Mouse (Mus musculus) adrenal gland, postnatal 25 days (tissue): ENCODE measurements around the gene Mctp2. TPM values are rescaled to one million over a fixed set of nuclear protein-coding genes. Genes with fewer than 3 reads are reported as not detected.
"Not testable (repeated sequence)": the region's sequence is repeated elsewhere in the genome, so short reads cannot be mapped to it uniquely, and the experiment has no call there.

Experiments used
- DNase-seq: peaks from one replicate; pipeline ENCODE4 v3.0.0; 2021; ENCODE audit warnings: mixed read lengths
- total RNA-seq: library from RNA; stranded (reverse); gene quantifications from 2 replicates; pipeline ENCODE4 v1.2.3, GENCODE M21; 2021

Mctp2 gene
- total RNA-seq, 1 experiment from 2014 or later = 1.4 TPM

DNA sequence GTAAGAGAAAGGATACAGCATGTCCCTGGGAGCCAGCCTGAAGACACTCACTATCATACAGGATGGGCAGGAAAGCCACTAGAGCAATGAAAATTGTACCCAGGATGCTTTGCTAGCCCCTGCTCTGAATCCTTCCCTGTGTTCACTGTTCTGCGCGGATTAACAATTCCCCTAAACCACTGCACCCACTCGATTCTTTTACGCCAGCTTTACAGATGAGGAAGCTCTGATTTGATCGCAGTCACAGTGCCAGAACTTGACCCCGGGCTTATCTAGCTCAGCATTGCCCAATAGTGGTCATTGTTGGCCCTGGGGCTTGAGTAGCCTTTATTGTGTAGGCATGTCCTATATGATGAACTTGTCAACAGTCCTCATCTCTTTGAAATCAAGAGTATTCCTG, 34.9 kb downstream of the Mctp2 start:
- no peak for DNase-seq

DNA sequence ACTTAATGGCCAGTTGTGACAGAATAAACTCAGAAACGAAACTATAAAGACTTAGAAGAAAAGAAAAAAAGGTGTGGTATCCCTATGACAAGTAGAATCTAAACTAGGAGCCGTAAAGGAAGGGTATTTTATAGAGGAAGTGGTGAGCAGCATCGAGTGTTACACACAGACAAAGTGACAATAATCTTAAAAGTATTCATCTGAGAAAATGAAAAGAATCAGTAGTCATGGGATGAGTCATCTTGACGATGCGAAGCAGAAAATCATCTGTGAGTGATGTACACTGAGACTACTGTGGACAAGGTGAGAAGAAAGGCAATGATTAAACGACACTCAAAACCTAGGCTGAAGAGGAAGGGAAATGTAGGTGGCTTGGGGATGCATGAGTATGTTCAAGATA, 36.4 kb downstream of the Mctp2 start:
- DNase-seq = no peak

DNA sequence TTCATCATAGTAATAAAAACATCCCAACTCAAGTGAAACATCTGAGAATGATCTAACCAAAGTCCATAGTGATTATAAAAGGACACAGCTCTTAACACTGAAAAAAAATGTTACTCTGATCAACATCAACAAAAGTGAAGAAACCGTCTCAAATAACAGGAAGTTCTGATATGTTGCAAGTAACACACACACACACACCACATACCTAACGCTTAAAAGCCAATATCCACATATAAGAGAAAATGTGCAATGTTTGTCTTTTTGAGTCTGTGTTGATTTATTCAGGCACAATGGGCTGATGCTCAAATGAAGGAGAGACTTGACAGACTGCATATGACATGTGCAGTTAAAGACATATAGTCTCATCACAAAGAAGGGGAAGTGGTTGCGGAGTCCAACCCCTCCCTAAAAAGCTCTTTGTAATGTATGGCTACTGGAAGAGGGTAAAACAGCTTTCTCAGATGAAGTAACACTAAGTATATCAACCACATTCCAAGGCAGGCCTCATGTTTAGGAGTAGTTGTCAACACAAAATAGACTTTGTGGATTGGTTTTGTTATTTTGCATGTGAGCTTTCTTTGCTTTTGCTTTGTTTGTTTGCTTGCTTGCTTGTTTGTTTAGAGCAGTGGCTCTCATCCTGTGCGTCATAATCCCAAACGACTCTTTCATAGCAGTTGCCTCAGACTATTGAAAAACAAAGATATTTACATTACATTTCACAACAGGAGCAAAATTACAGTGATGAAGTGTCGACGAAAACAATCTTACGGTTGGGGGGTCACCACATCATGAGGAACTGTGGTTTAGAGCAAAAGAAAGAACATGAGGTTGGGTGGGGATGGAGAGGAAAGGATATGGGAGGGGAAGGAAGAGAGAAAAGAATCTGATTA, 45.4 kb downstream of the Mctp2 start:
- DNase-seq = no peak

DNA sequence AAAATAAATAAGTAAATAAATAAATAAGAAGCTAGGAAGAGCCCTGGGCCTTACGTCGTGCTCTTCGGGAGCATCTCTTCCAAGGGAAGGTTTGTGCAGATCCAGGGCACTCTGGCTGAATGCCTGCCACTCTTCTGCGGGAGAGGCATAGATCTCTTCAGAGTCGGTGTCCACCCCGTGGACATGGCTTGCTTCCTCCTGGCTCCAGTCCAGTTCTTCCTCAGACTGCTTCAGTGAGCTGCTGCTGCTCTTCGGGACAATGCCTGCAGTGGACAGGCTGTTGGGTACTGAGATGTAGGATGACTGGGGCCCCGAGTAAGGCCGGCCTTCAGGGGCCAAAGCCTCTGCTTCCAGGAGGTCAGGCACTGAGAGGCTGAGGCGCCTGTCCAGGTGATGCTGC, 47.4 kb downstream of the Mctp2 start:
- DNase-seq = no peak

DNA sequence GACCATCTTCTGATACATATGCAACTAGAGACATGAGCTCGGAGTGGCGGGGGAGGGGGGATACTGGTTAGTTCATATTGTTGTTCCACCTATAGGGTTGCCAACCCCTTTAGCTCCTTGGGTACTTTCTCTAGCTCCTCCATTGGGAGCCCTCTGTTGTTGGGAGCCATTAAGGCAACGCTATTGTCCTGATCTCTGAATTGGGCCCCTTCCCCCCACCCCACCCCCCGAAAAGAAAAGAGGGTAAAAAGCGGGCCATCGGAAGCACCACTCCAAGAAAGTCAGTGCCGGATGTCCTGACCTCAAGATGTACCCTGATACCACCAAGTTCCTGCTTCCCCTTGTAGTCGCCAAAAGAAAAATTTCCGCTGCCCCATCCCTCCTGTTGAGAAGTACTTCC, 56.1 kb downstream of the Mctp2 start:
- not testable (repeated sequence) for DNase-seq

DNA sequence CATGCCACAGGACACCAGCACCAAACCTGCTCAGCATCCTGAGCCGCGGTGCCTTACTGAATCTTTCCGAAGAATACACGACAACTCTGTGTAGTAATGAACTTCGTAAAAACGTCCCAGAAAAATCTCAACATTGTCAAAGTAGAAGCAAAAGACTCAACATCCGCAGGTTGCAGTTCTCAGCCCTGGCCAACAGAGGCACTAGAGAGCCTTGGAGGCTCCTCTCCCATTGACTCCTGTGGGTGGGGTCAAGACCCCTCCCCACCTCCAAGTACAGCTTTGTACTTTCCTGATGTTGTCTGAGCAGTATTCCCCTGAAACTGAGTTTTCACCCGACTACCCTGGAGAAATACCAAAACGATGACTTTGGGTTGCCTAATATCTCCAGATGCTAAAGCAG, 65.1 kb downstream of the Mctp2 start:
- DNase-seq = no peak

DNA sequence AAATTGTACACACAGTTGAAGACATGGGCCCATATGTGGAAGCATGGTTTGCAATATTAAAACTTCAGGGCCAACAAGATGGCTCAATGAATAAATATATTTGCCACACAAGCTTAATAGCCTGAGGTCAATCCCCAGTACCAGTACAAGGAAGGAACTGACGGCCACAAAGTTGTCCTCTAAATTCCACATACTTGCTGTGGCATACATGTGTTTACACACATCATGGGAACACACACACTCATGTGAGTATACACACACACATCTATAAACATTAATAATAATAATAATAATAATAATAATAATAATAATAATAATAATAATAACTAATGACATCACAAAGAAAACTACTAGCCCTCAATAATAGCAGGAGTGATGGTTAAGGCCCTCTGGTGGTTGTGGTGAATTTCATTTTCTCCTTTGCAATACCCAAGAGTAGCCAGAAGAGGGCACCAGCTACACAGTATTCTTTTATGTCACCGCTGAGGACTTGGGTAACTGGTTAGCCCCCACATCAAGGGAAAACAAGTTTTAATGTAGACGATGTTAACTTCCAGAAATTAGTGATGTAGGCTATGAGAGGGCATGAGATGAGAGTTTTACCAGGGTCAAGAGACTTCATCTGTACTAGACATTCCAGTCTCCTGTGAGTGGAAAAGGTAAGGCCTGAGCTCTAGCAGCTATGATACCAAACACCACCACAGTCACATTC, 66.5 kb downstream of the Mctp2 start:
- DNase-seq = no peak

DNA sequence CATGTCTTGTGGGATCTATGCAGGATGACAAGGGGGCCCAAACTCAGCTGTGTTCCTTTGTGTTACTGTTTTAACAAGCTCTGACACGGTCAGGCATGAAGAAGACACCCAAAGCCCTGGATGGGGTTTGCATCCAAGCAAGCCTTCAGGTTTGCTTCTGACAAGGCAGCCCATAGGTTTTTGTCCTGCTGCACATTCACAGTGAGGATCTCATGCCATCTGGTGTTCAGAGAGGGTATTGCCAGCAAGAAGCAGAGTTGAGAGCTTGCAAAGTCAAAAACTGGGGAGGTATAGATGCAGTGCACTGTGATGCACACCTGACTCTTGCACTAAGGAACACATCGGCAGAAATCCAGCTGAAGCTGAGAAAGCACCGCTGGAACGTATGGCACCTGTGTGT, 67.8 kb downstream of the Mctp2 start:
- DNase-seq = peak; percentile 36

DNA sequence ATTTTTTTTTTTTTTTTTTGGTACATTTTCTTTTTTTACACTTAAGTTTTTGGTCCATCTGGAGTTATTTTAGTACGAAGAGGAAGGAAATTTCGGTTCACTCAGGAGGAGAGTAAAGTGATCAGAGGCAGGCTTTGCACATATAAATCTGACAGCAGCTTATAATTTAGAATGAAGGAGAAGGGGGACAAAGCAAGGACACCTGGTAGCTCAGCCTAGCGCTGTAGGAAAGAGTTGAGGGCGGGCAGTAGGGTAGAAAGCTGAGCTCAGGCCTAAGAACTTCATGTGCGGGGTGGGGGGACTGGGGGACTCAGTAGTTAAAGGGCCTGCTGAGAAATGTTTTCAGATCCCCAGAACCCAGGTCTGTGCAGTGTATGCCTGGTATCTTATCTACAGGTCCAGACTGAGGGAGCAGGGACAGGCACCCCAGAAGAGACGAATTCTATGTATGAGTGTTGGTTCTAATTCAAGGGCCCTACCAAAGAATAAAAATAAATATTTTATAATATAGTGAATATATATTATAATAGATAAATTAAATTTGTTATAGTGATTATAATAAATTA, 71.9 kb downstream of the Mctp2 start:
- no peak for DNase-seq

DNA sequence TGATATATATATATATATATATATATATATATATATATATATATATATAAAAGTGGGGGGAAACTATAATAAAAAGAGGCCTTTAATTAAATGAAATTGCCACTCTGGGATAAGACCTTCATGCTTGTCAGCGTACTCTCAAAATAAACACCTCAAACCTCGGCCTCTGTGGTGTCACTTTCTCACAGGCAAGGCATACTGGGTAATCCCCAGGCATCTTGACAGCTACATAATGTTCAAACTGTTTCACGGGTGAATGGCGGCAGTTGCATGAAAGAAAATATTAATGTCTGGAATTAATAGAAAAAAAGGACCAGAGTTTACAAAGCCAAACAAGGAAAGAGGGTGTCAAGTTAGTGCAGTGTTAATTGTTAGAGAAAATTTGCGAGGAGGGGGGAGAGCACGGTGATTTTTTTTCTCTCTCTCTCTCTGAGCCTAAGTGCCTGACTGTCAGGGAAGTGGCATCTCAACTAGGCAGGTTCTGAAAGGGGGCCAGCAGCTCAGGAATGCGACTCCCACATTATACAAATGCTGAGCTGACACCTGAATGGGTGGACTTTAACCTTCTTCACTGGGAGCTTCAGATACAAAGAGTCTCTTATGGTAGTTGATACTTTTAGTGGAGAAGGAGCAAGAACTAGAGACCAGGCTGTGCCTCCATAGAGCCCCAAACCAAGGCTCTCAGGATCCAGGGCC, 75.1 kb downstream of the Mctp2 start:
- no peak for DNase-seq

DNA sequence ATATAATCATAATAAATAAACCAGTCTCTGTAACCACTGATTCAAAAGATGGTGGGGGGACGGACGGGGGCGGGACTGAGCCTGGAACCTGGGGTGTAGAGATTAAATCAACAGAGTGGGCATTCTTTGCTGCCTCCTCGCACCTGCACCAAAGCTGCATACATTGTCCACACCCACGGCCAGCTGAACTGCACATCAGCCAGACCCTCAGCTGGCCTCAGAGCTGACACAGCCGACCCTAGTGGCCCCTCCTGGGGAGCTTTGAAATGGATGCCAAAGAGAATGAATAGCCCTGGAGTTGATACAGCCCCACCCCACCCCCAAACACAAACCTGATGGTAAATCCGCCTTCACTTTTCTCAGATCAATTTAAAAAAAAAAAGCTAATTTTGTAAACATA, 76.5 kb downstream of the Mctp2 start:
- no peak for DNase-seq

DNA sequence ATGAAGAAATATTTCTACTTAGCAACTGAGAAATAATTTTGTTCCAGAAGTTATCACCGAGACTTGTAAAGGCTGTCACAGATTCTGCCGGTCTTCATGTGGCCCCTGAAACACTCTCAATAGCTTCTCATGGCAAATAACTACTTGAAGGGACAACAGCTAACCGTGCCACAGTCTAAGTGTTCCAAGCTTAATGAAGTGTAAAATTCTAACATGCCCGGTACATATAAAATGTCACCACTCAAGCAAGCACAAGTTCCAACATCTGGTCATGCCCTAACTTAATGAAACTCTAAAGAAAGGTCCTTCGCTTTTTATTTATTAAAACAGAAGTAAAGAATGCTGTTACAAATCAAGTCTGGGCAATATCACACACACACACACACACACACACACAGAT, 82.8 kb downstream of the Mctp2 start:
- DNase-seq = no peak

DNA sequence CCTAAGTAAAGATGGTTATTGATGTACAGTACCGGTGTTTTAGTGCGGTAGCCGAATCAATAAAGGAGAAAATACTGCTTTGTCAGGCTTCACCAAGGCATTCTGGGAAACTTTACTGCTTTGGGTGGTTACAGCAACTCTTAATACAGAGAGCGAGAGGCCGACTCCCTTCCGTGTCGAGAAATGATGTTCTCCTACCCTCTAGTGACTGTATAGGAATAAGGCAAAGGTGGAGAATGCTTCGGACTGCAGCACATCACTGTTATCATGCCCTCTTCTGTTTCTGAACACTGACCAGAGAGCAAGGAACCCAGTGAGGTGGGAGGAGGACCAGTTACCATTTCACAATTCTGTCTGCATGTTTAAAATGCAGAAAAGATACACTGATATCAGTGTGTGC, 83.9 kb downstream of the Mctp2 start:
- no peak for DNase-seq

DNA sequence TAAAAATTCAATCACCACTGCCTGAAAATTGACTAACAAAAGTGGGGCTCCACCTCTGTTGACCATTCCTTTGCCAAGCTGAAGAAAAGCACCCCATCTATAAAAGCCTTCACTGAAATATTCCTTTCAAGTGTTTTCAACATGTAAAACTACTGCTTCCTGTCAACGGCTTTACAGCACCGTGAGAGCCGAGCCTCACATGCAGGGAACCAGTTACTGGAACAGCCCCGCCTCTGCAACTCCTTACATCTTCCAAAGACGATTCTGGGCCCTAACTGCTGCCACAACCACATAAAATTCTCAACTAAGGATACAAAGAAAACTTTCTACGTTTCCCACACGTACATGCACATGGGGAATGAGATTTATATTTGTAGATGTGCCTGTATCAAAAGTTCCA, 88.4 kb downstream of the Mctp2 start:
- DNase-seq = no peak

DNA sequence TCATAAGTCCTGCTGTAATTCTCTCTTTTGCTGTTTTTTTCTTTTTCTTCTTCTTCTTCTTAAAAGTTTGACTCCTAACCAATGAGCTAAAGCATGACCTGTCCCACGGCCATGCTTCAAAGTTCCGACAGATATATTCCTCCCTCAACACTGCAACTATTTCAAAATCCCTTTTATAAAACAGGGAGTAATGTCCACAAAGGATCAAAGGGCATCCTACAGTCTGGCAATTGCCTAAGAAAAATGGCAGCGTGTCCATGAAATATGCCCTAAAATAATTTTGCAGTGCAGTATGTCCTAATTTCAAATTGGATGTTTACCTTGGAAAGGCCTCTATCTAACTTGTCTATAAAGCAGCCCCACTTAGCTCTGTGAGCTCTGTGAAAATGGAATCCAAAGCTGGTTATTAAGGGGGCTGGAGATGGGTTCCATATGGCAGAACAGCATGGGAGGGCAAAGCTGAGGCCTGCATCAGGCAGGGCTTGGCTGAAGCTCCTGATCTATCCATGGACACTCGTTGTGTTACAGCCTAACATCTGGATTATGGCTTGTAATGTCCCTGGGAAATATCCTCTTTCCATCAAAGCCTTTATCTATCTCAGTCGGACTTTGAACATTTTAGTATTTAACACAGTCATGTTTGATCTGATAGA, 90.7 kb downstream of the Mctp2 start:
- no peak for DNase-seq

DNA sequence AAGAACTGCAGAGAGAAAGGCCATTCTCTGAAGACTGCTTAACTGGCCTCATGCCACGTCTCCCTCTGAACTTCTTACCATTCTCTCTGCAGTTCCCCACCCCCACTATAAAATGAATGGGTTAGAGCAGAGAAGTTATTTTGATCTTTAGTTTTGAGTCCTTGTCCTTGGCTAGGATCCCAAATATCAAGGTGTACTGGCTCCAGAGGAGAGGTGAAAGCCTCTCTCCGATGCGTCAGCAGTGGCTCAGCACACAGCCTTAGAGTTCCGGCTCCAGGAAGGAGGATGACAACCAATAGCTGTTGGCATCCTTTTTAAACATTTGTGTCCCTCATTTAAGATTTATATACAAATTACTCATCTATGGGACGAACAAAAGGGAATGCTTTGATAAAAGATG, 96.2 kb downstream of the Mctp2 start:
- peak; percentile 31 for DNase-seq

DNA sequence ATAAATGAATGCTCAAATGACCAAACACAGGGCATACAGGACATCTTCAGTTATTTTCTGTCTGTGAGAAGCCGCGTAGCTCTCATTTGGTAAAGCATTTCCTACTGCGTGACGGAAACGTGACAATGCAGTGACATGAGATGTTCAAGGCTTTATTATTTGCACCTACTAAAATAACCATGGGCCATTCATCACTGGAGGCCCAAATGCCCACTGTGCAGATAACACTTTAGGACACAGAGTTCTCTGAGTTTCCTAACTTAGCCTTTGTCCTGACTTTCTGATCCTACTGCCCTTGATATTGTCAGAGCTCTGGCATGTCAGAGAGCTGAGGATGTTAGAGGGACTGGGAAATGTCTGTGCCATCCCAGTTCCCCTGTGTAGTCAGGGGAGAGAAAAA, 97.1 kb downstream of the Mctp2 start:
- DNase-seq = no peak

DNA sequence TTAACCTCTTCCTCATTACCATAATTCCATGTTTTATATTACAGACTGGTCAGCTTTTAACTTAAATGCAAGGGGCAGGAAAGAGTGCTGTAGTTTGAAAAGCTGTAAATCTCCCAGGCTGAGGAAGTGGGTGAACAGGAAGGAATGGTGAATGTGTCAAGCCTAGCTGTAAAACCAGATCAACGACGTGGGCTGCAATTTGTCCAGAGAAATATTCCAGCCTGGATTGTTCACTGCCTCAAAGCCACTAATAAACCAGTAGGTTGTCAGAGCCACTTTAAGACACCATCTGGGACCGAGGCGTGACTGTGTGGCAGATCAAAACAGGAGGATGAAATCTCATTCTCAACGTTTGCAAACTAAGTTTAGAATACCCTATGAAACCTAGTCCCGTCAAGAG, 99.6 kb downstream of the Mctp2 start:
- no peak for DNase-seq

DNA sequence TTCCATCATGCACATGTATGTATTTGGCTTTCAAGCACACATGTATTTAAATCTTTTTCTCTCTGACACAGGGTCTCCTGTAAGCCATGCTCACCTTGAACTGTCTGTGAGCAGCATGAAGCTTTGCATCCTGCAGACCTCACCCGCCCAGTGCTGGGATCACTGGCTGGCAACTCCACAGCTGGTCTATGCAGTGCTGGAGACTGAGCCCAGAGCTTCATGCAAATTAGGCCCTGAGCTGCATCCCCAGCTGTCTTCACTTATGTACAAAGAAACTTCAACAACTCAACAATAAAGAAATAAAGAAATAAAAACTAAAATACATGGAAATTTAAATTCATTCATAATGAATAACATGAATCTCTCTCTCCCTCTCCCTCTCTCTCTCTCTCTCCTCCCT, 110.7 kb downstream of the Mctp2 start:
- DNase-seq = no peak

DNA sequence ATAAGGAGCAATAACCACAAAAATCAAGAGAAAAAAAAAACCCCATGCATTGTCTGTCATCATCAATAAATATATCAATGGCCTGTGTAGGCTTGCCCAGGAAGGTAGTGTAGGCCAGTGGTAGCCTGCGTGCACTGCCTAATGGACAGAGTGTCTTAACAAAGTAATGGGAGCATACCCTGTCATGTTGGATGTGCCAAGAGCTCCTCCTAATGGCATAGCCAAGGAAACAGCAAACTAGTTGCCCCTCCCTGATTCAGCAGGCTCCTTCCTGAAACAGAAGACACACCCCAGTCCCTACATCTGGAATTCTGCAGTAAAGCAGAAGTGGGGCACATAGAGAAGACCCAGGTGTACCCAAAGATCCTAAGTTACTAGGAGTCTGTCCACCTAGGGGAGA, 113.1 kb downstream of the Mctp2 start:
- DNase-seq = no peak

DNA sequence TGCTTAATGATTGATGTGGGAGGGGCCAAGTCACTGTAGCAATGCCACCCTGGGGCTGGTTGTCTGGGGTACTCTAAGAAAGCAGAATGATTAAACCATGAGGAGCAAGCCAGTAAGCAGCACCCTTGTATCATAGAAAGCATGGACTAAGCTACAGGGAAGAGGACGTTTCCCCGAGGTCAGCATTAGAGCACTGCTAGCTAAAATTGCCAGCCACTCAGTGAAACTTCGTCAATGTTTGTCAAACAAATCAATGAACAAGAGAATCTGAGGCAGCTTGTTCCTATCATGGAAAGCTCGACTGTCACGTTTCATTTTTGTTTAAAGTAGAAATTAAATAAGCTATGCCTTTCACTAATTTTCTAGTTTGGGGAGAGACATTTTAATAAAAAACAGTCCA, 124.8 kb downstream of the Mctp2 start:
- DNase-seq = no peak

DNA sequence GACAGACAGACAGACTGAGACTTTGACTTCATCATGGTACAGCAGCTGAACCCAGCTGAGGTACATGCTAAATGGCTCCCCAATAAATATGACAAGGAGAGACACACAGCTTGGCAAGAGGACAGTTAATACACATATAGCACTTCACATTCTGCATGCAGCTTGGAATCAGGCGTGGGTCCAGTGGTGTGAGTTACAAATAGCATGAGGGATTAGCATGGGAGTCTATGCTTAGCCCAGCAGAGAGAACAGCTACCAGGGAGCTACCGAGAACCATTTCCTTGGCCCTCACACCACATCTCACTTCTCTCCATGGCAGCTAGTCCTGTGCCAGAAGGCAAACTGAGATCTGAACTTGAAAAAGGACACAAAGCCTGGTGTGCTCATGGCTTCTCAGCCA, 137.1 kb downstream of the Mctp2 start:
- no peak for DNase-seq
